Mouse (Mus musculus) hindbrain, embryonic 13.5 days (tissue): ENCODE results near the gene Hs3st3a1. TPM values are rescaled to one million over a fixed set of nuclear protein-coding genes. Genes with fewer than 3 reads are reported as not detected.

Experiments used
- ATAC-seq: fragments of 200-750 bp; cut with Nextera tagmentation; 2 replicates; pipeline ENCODE4 v1.8.0; 2017; ENCODE audit warnings: moderate TSS enrichment; ENCODE audit not compliant: low FRiP score
- H3K27ac ChIP-seq: fragments of 300-500 bp; sonication (generic); 2 replicates; pipeline ENCODE4 v1.5.1; 2015; ENCODE audit warnings: inconsistent platforms, mild to moderate bottlenecking, moderate library complexity
- H3K27me3 ChIP-seq: fragments of 300-500 bp; sonication (generic); 2 replicates; pipeline ENCODE4 v1.6.1; 2015; ENCODE audit warnings: mild to moderate bottlenecking, inconsistent platforms
- H3K36me3 ChIP-seq: fragments of 300-500 bp; sonication (generic); 2 replicates; pipeline ENCODE4 v1.6.1; 2015; ENCODE audit warnings: mild to moderate bottlenecking, inconsistent platforms
- H3K4me1 ChIP-seq: fragments of 300-500 bp; sonication (generic); replicated peaks from 2 replicates; pipeline ENCODE4 v1.6.1; 2015; ENCODE audit warnings: inconsistent platforms
- H3K4me2 ChIP-seq: fragments of 300-500 bp; sonication (generic); 2 replicates; pipeline ENCODE4 v1.6.1; 2015; ENCODE audit warnings: inconsistent platforms, mild to moderate bottlenecking, moderate library complexity
- H3K4me3 ChIP-seq: fragments of 300-500 bp; sonication (generic); 2 replicates; pipeline ENCODE4 v1.5.1; 2015; ENCODE audit warnings: mild to moderate bottlenecking, inconsistent platforms
- H3K9ac ChIP-seq: fragments of 300-500 bp; sonication (generic); 2 replicates; pipeline ENCODE4 v1.6.1; 2015; ENCODE audit warnings: mild to moderate bottlenecking, inconsistent platforms
- H3K9me3 ChIP-seq: fragments of 300-500 bp; sonication (generic); 2 replicates; pipeline ENCODE4 v1.6.1; 2016; ENCODE audit warnings: inconsistent platforms
- WGBS: fragments of 180-500 bp; shearing (Covaris S2); methylation state at CpG from one replicate; pipeline ENCODE4 v1.1.7; 2015; 5-methylcytosine and 5-hydroxymethylcytosine counted together
- polyA plus RNA-seq: library from polyadenylated mRNA; unstranded; fragments of >200 nt; fragmentation: Nextera tagmentation; extraction: Ambion mirVana; gene quantifications from 2 replicates; pipeline ENCODE4 v1.2.1, GENCODE M21; 2015

The Hs3st3a1 gene
- polyA plus RNA-seq, 1 experiment from 2014 or later, result 1.3 TPM

DNA sequence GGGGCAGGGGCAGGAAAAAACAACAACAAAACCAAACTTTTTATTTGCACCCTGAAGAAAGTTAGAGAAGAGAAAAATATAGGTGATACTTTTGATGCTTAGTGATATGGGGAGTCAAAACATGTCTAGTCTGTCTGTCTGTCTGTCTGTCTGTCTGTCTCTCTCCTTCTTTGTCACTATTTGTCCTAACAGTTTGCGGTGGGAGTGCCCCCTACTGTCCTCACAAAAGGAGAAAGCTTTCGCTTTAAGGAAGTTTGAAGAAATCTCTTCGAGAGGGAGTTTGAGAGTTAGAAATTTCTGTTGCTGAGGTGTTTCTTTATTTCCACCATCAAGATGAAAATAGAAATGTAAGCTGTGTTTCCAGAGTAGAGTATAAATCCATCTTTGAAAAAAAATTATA is 3.8 kb downstream of the Hs3st3a1 start:
- 14% methylated on average over 3 of the region's 3 CpGs for WGBS
- Histone ChIP-seq H3K27me3 (peaks cover 48% of the 10 kb centered on the region), H3K9ac (no peak overlapping the region), H3K36me3 (no peaks in the 10 kb centered on the region), H3K9me3 (no peaks in the 10 kb centered on the region), H3K4me2 (no peak overlapping the region), H3K4me3 (no peak overlapping the region), H3K4me1 (peaks cover 23% of the 10 kb centered on the region), H3K27ac (no peak overlapping the region)
- no peak for ATAC-seq

GRCm38 (mm10) chr11:64442119-64442518 is 7.0 kb downstream of the Hs3st3a1 start:
- Histone ChIP-seq H3K27me3 (peaks cover 42% of the 10 kb centered on the region), H3K9me3 (no peaks in the 10 kb centered on the region), H3K9ac (no peak overlapping the region), H3K4me2 (peak overlapping the region; percentile 33), H3K4me1 (peaks cover 4% of the 10 kb centered on the region; the same call in 1 of the 2 replicates), H3K36me3 (no peaks in the 10 kb centered on the region), H3K4me3 (no peak overlapping the region), H3K27ac (no peak overlapping the region)
- ATAC-seq, result no peak
- 32% methylated on average over 8 of the region's 8 CpGs for WGBS

GRCm38 (mm10) chr11:64442701-64443100 is 7.6 kb downstream of the Hs3st3a1 start:
- H3K4me2 ChIP-seq, result no peak overlapping the region
- peaks cover 4% of the 10 kb centered on the region; the same call in 1 of the 2 replicates for H3K4me1 ChIP-seq
- H3K27me3 ChIP-seq, result peaks cover 39% of the 10 kb centered on the region
- H3K36me3 ChIP-seq, result no peaks in the 10 kb centered on the region
- no peak overlapping the region for H3K4me3 ChIP-seq
- ATAC-seq, result no peak
- H3K9me3 ChIP-seq, result no peaks in the 10 kb centered on the region
- WGBS, result 41% methylated on average over 3 of the region's 3 CpGs
- no peak overlapping the region for H3K27ac ChIP-seq
- H3K9ac ChIP-seq, result no peak overlapping the region

- Histone ChIP-seq H3K4me3 (no peak overlapping the region), H3K27me3 (peaks cover 27% of the 10 kb centered on the region; the same call in 1 of the 2 replicates), H3K4me1 (peaks cover 8% of the 10 kb centered on the region; the same call in 1 of the 2 replicates), H3K9ac (no peak overlapping the region), H3K9me3 (no peaks in the 10 kb centered on the region), H3K4me2 (no peak overlapping the region), H3K36me3 (no peaks in the 10 kb centered on the region), H3K27ac (no peak overlapping the region)
- no peak for ATAC-seq
- 93% methylated on average over 1 of the region's 1 CpGs for WGBS
Observed at GRCm38 (mm10) chr11:64445227-64445626, 10.1 kb downstream of the Hs3st3a1 start.

DNA sequence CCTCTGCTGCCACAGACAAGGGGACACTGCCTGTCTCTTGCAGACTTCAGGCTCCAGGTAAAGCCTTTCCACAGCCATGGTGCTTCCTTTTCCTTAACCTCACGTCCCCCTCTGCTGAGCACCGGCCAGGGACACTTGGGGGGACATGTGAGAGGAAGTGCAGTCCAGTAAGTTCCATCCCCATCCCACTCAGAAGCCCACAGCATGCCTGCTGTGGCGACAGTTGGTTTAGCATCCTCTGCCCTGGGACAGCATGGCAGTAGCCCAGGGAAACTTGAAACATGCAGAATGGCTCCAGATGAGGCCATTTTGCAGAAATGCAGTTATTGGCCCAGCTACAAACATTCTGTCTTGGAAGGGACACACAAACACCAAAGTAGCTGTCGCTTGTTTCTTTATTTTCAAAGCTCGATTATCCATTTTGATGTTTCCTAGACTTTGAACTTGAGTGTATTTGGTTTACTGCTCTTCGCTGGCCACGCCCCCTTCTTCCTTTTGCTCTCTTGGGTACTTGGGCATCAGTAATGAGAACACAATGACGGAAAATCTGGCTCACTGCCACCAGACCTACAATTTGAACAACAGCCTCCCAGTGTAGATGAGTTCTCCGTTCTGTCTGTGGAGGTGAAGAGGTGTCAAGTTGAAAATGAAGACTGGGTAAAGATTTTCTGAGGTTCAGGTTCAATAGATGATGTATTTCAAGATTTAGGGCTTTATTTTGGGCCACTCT is 13.6 kb downstream of the Hs3st3a1 start:
- Histone ChIP-seq H3K9me3 (no peaks in the 10 kb centered on the region), H3K27me3 (peaks cover 11% of the 10 kb centered on the region; the same call in 1 of the 2 replicates), H3K27ac (no peak overlapping the region), H3K4me3 (no peak overlapping the region), H3K9ac (no peak overlapping the region), H3K4me2 (no peak overlapping the region), H3K4me1 (0 out of 2 replicates have a peak, but pooled peaks cover 5% of the 10 kb centered on the region), H3K36me3 (no peaks in the 10 kb centered on the region)
- ATAC-seq, result no peak
- 64% methylated on average over 9 of the region's 9 CpGs for WGBS

- Histone ChIP-seq H3K4me1 (no peaks in the 10 kb centered on the region), H3K27ac (no peak overlapping the region), H3K4me2 (no peak overlapping the region), H3K9me3 (no peaks in the 10 kb centered on the region), H3K36me3 (no peaks in the 10 kb centered on the region), H3K9ac (no peak overlapping the region), H3K4me3 (no peak overlapping the region), H3K27me3 (no peaks in the 10 kb centered on the region)
- ATAC-seq, result no peak
- WGBS, result 84% methylated on average over 3 of the region's 3 CpGs
Observed at GRCm38 (mm10) chr11:64461746-64462145, 26.6 kb downstream of the Hs3st3a1 start.

DNA sequence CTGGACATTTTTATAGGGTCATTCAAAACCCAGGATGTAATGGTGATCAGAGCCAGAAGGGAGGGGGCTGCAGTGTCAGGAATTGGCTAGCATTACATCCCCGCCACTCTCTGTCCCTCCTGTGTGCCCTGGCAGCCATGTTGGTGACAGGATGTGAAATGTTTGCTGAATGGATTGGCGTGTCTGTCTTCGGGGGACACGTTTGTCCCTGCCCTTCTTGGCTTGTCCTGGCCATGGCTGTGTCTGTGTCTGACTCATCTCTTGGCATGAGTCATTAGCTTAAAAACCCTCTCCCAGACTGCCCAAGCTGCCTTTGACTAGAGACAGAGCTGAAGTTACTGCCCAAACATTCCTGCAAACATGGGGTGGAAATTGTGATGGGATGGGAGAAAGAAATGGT is 33.6 kb downstream of the Hs3st3a1 start:
- no peak for ATAC-seq
- Histone ChIP-seq H3K4me2 (no peak overlapping the region), H3K4me3 (no peak overlapping the region), H3K27me3 (no peaks in the 10 kb centered on the region), H3K4me1 (no peaks in the 10 kb centered on the region), H3K9ac (no peak overlapping the region), H3K36me3 (no peaks in the 10 kb centered on the region), H3K9me3 (no peaks in the 10 kb centered on the region), H3K27ac (no peak overlapping the region)
- 85% methylated on average over 4 of the region's 4 CpGs for WGBS

DNA sequence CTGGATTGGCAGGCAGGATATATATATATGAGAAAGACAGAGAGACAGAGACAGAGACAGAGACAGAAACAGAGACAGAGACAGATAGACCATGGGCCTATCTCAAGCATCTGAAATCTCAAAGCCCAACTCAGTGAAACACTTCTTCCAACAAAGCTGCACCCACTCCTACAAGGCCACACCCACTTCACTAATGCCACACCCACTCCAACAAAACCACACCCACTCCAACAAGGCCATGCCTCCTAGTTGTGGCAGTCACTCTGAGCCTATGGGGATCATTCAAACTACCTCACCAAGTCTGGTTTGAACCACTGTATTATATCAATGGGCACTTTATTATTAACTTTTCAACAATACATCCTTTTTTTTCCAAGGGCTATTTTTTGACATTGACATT is 35.6 kb downstream of the Hs3st3a1 start:
- Histone ChIP-seq H3K9me3 (no peaks in the 10 kb centered on the region), H3K36me3 (no peaks in the 10 kb centered on the region), H3K9ac (no peak overlapping the region), H3K4me3 (no peak overlapping the region), H3K27ac (no peak overlapping the region), H3K4me1 (no peaks in the 10 kb centered on the region), H3K27me3 (no peaks in the 10 kb centered on the region), H3K4me2 (no peak overlapping the region)
- ATAC-seq, result no peak

DNA sequence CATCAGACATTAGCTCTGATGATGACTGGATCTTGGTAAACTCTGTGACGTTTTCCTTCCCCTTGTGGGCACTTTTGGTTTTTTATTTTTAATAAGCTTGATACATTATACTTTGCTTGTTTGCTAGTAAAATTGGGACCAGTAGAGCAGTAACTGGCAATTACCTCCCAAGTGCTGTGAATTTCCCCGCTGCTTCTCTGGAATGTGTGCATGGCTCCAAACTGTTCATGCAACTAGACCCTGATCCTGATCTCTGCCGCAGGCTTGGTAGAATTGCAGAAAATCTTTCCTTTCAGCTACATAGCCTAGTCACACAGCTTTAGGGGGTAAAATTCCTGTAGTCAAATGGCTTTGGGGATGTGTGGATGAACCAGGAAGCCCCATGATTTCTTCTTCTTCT is 38.5 kb downstream of the Hs3st3a1 start:
- no peak overlapping the region for H3K4me2 ChIP-seq
- H3K27ac ChIP-seq, result no peak overlapping the region
- no peak overlapping the region for H3K9ac ChIP-seq
- peaks cover 6% of the 10 kb centered on the region for H3K4me1 ChIP-seq
- H3K4me3 ChIP-seq, result no peak overlapping the region
- ATAC-seq, result no peak
- 86% methylated on average over 3 of the region's 3 CpGs for WGBS
- H3K36me3 ChIP-seq, result no peaks in the 10 kb centered on the region
- no peaks in the 10 kb centered on the region for H3K9me3 ChIP-seq
- H3K27me3 ChIP-seq, result no peaks in the 10 kb centered on the region

DNA sequence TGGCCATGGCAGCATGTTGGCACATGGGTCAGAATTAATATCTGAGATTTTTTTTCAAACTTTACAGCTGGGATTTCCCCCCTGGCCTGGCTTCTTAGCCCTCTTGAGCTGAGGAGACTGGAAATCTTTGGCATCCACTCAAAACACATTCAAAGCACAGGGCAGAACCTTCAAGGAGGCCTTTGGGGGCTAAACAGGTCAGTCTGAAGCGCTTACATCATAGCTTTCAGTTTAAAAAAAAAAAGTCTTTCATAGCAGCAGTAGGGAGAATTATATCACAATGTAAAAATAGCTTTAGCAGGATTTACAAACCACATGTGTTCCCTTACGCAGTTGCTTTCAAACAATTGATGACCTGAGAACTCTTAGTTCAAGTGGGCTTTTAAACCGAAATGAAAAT is 46.3 kb downstream of the Hs3st3a1 start:
- H3K27ac ChIP-seq, result no peak overlapping the region
- peaks cover 19% of the 10 kb centered on the region for H3K4me1 ChIP-seq
- H3K9me3 ChIP-seq, result no peaks in the 10 kb centered on the region
- H3K27me3 ChIP-seq, result peaks cover 3% of the 10 kb centered on the region; the same call in 1 of the 2 replicates
- no peak overlapping the region for H3K4me2 ChIP-seq
- 87% methylated on average over 3 of the region's 3 CpGs for WGBS
- H3K36me3 ChIP-seq, result no peaks in the 10 kb centered on the region
- ATAC-seq, result no peak
- H3K4me3 ChIP-seq, result no peak overlapping the region
- no peak overlapping the region for H3K9ac ChIP-seq

DNA sequence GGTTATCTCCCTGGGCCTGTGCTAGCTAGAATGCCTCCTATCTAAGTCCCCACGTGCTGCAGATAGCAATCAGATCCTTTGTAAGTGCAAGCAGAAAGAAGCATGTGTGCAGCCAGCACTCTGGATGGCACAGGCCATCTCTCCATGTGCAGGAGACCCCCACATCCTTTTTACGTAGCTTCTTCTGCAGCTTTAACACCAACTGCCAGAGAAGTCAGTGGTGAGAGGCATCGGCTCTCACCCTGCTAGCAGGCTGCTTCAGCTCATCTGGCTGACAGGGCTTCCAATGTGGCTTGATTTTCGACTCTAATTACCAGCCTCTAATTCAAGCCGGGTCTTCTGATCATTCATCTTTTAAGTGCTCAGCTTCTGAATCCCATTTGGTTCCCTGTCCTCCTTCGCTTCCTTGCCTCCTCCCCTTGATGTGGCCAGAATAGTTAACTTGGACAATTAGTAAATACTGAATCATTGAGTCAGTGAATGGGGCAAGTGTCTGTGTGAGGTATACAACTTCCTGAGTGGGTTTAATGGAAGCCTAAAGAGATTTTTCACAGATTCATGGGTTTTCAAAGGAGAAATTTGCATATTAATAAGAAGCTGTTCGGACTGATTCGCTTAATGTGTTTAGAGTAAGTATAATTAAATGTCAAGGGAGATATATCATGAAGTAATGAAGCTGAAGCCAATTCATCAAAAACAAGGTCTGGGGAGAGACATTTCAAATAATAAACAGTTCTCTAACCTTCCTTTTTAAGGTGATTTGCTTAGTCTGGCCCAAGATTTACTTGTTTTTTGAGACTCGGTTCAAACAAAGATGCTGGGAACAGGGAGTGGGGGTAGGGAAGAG is 54.7 kb downstream of the Hs3st3a1 start:
- 0 out of 2 replicates have a peak overlapping the region, but pooled peaks have one; percentile 8 for H3K4me2 ChIP-seq
- ATAC-seq, result peak; percentile 72
- H3K4me1 ChIP-seq, result peaks cover 54% of the 10 kb centered on the region
- WGBS, result 15% methylated on average over 9 of the region's 9 CpGs
- no peaks in the 10 kb centered on the region for H3K36me3 ChIP-seq
- H3K27me3 ChIP-seq, result peaks cover 7% of the 10 kb centered on the region; the same call in 1 of the 2 replicates
- H3K27ac ChIP-seq, result peak overlapping the region; percentile 78
- no peak overlapping the region for H3K9ac ChIP-seq
- no peaks in the 10 kb centered on the region for H3K9me3 ChIP-seq
- no peak overlapping the region for H3K4me3 ChIP-seq

DNA sequence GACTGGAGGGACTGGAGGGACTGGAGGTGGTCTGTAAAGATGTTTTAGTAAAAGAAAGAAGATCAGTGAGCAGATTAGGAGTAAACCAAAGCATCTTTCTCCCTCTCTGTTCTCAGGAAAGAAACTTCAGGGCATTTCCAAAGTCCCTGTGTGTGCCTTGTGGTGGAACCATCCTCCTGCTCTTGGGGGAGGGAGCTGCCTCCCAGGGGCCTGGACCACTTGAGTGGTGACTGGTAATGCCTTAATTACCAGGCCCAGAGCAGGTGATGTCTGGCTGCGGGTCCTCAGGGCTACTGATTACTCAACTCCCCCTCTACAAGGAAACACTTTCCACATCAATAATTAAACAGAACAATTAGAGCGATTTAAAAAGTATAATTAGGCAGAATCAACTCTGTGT is 59.3 kb downstream of the Hs3st3a1 start:
- 41% methylated on average over 2 of the region's 2 CpGs for whole genome bisulfite sequencing
- Histone ChIP-seq H3K4me2 (no peak overlapping the region), H3K36me3 (no peaks in the 10 kb centered on the region), H3K4me3 (no peak overlapping the region), H3K4me1 (peaks cover 31% of the 10 kb centered on the region), H3K9ac (no peak overlapping the region), H3K9me3 (no peaks in the 10 kb centered on the region), H3K27ac (no peak overlapping the region), H3K27me3 (0 out of 2 replicates have a peak, but pooled peaks cover 3% of the 10 kb centered on the region)
- no peak for ATAC-seq
